Mouse (Mus musculus): ENCODE results near the gene Kazn. TPM values are rescaled to one million over a fixed set of nuclear protein-coding genes. Genes with fewer than 3 reads are reported as not detected.

The Kazn gene
- polyA plus RNA-seq, 1 experiment from 2014 or later: 16.4 TPM

DNA sequence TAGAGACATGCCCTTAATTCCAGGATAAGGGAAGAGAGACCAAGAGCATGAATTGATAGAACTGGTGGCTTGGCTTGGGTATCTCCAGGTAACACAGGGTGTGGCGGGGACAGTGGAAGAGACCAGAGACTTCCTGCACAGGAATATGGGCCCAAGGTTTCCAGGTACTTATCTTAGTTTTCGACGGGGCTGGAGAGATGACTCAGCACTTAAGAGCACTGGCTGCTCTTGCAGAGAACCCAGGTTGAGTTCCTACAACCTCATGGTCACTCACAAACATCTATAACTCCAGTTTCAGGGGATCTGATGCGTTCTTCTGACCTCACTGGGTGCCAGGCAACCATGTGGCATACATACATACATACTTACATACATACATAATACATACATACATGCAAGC is 3.0 kb upstream of the Kazn start:
- Histone ChIP-seq H3K27ac (replicated peaks) (no peak overlapping the region), H3K36me3 (no peaks in the 10 kb centered on the region), H3K9me3 (replicated peaks) (no peaks in the 10 kb centered on the region), H3K9ac (no peak overlapping the region), H3K4me3 (replicated peaks) (no peak overlapping the region), H3K27me3 (no peaks in the 10 kb centered on the region), H3K4me2 (replicated peaks) (no peak overlapping the region), H3K4me1 (peaks cover 40% of the 10 kb centered on the region)
- no peak for ATAC-seq (ENCODE audit: insufficient number of reproducible peaks, low FRiP score, low TSS enrichment, low read depth)
- WGBS: 90% methylated on average over 4 of the region's 4 CpGs

GRCm38 (mm10) chr4:142240874-142241273 is 1.7 kb upstream of the Kazn start:
- Histone ChIP-seq H3K27me3 (no peaks in the 10 kb centered on the region), H3K9ac (no peak overlapping the region), H3K4me1 (peaks cover 43% of the 10 kb centered on the region), H3K36me3 (no peaks in the 10 kb centered on the region), H3K9me3 (replicated peaks) (no peaks in the 10 kb centered on the region), H3K4me3 (replicated peaks) (no peak overlapping the region), H3K4me2 (replicated peaks) (no peak overlapping the region), H3K27ac (replicated peaks) (no peak overlapping the region)
- no peak for ATAC-seq (ENCODE audit: insufficient number of reproducible peaks, low FRiP score, low TSS enrichment, low read depth)
- 35% methylated on average over 5 of the region's 5 CpGs for WGBS

- H3K4me2 ChIP-seq (replicated peaks): peak overlapping the region; percentile 94
- ATAC-seq (ENCODE audit: insufficient number of reproducible peaks, low FRiP score, low TSS enrichment, low read depth): peak; percentile 60; the same call in 1 of the 2 replicates
- no peaks in the 10 kb centered on the region for H3K27me3 ChIP-seq
- H3K9ac ChIP-seq: peak overlapping the region; percentile 74
- peak overlapping the region; percentile 70 for H3K4me3 ChIP-seq (replicated peaks)
- WGBS: under 1% methylated on average over 69 of the region's 69 CpGs
- peak overlapping the region; percentile 85 for H3K27ac ChIP-seq (replicated peaks)
- H3K36me3 ChIP-seq: no peaks in the 10 kb centered on the region
- peaks cover 56% of the 10 kb centered on the region for H3K4me1 ChIP-seq
- no peaks in the 10 kb centered on the region for H3K9me3 ChIP-seq (replicated peaks)
These were observed 538 bp downstream of the Kazn start for GRCm38 (mm10) chr4:142238486-142239239.

- Histone ChIP-seq H3K4me1 (peaks cover 56% of the 10 kb centered on the region), H3K36me3 (no peaks in the 10 kb centered on the region), H3K27me3 (no peaks in the 10 kb centered on the region), H3K9me3 (replicated peaks) (no peaks in the 10 kb centered on the region), H3K4me2 (replicated peaks) (peak overlapping the region; percentile 94), H3K4me3 (replicated peaks) (peak overlapping the region; percentile 70), H3K9ac (peak overlapping the region; percentile 74; the same call in 1 of the 2 replicates), H3K27ac (replicated peaks) (no peak overlapping the region)
- no peak for ATAC-seq (ENCODE audit: insufficient number of reproducible peaks, low FRiP score, low TSS enrichment, low read depth)
- WGBS: 6% methylated on average over 14 of the region's 14 CpGs
These were observed 1.2 kb downstream of the Kazn start for GRCm38 (mm10) chr4:142238041-142238440.

GRCm38 (mm10) chr4:142236681-142237080 is 2.5 kb downstream of the Kazn start:
- no peak overlapping the region for H3K4me3 ChIP-seq (replicated peaks)
- no peak for ATAC-seq (ENCODE audit: insufficient number of reproducible peaks, low FRiP score, low TSS enrichment, low read depth)
- H3K36me3 ChIP-seq: no peaks in the 10 kb centered on the region
- peaks cover 56% of the 10 kb centered on the region for H3K4me1 ChIP-seq
- 72% methylated on average over 4 of the region's 4 CpGs for WGBS
- no peak overlapping the region for H3K9ac ChIP-seq
- H3K4me2 ChIP-seq (replicated peaks): no peak overlapping the region
- H3K9me3 ChIP-seq (replicated peaks): no peaks in the 10 kb centered on the region
- H3K27me3 ChIP-seq: no peaks in the 10 kb centered on the region
- H3K27ac ChIP-seq (replicated peaks): no peak overlapping the region

DNA sequence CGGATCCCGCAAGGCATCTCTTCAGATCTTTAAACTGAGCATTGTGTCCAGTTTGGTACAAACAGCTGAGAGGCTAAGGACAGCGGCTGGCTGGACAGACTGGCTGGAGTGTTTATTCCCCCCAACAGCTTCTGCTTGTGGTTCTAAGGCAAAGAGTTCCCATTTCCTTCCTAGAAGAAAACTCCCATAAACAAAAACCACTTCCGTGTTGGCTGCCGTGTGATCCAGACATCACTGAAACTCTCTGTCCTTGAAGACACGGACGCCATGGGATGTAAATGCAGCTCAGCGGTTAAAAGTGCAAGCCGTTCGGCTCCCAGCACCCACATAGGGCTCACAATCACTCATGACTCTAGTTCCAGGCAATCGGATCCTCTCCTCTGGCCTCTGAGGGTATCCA is 3.8 kb downstream of the Kazn start:
- Histone ChIP-seq H3K27me3 (no peaks in the 10 kb centered on the region), H3K4me2 (replicated peaks) (no peak overlapping the region), H3K9ac (no peak overlapping the region), H3K4me3 (replicated peaks) (no peak overlapping the region), H3K36me3 (no peaks in the 10 kb centered on the region), H3K27ac (replicated peaks) (no peak overlapping the region), H3K9me3 (replicated peaks) (no peaks in the 10 kb centered on the region), H3K4me1 (peaks cover 49% of the 10 kb centered on the region)
- ATAC-seq (ENCODE audit: insufficient number of reproducible peaks, low FRiP score, low TSS enrichment, low read depth): no peak
- 76% methylated on average over 11 of the region's 11 CpGs for WGBS

GRCm38 (mm10) chr4:142234828-142235227 is 4.4 kb downstream of the Kazn start:
- H3K4me3 ChIP-seq (replicated peaks): no peak overlapping the region
- no peak overlapping the region for H3K9ac ChIP-seq
- no peaks in the 10 kb centered on the region for H3K27me3 ChIP-seq
- H3K9me3 ChIP-seq (replicated peaks): no peaks in the 10 kb centered on the region
- no peak overlapping the region for H3K27ac ChIP-seq (replicated peaks)
- H3K4me1 ChIP-seq: peaks cover 44% of the 10 kb centered on the region
- ATAC-seq (ENCODE audit: insufficient number of reproducible peaks, low FRiP score, low TSS enrichment, low read depth): no peak
- no peaks in the 10 kb centered on the region for H3K36me3 ChIP-seq
- H3K4me2 ChIP-seq (replicated peaks): no peak overlapping the region
- 61% methylated on average over 9 of the region's 9 CpGs for WGBS

- no peaks in the 10 kb centered on the region for H3K36me3 ChIP-seq
- no peak overlapping the region for H3K4me2 ChIP-seq (replicated peaks)
- H3K4me3 ChIP-seq (replicated peaks): no peak overlapping the region
- no peak overlapping the region for H3K9ac ChIP-seq
- peak; percentile 22; the same call in 1 of the 2 replicates for ATAC-seq (ENCODE audit: insufficient number of reproducible peaks, low FRiP score, low TSS enrichment, low read depth)
- no peaks in the 10 kb centered on the region for H3K27me3 ChIP-seq
- peaks cover 48% of the 10 kb centered on the region for H3K4me1 ChIP-seq
- H3K27ac ChIP-seq (replicated peaks): peak overlapping the region; percentile 82
- H3K9me3 ChIP-seq (replicated peaks): no peaks in the 10 kb centered on the region
- WGBS: 26% methylated on average over 13 of the region's 13 CpGs
These were observed 10.2 kb downstream of the Kazn start for GRCm38 (mm10) chr4:142228821-142229575.

DNA sequence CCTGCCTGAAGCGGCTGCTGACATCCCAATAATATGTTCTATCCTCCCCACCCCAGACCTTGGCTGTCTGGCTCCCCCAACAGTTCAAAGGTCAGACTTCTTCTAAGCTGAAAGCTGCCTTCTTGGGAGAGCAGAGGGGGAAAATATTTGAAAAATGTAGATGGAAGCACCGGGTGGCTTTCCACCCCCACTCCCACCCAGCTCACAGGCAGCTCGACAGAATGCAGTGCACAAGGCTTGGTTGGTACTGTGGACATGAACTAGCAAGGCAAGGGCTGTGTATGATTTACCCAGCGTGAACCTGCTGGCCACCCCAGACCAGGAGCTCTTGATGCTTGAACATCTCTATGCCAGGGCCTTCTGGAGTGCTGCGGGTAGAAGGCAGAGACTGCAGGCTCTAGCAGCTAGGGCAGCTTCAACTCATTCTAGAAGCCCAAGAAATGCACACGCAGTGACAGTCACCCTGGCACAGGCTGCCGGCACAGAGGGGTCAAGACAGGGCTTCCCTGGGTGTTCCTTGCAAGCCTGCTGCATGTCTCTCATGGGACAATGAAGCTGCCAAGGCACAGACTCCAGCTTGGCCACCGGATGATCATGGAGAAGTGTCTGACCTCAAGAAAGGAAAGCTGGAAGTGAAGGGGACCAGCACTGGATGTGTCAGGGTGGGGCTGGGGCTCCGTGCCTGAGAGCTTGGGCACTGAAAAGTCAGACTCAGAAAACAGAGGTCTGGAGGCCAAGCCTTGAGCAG is 15.1 kb downstream of the Kazn start:
- H3K4me1 ChIP-seq: peaks cover 80% of the 10 kb centered on the region
- ATAC-seq (ENCODE audit: insufficient number of reproducible peaks, low FRiP score, low TSS enrichment, low read depth): no peak
- peak overlapping the region; percentile 34; the same call in 1 of the 2 replicates for H3K27ac ChIP-seq (replicated peaks)
- H3K27me3 ChIP-seq: no peaks in the 10 kb centered on the region
- H3K4me2 ChIP-seq (replicated peaks): no peak overlapping the region
- H3K4me3 ChIP-seq (replicated peaks): no peak overlapping the region
- H3K9ac ChIP-seq: no peak overlapping the region
- H3K36me3 ChIP-seq: no peaks in the 10 kb centered on the region
- H3K9me3 ChIP-seq (replicated peaks): no peaks in the 10 kb centered on the region
- 53% methylated on average over 9 of the region's 9 CpGs for WGBS

GRCm38 (mm10) chr4:142222385-142222784 is 16.8 kb downstream of the Kazn start:
- no peak for ATAC-seq (ENCODE audit: insufficient number of reproducible peaks, low FRiP score, low TSS enrichment, low read depth)

DNA sequence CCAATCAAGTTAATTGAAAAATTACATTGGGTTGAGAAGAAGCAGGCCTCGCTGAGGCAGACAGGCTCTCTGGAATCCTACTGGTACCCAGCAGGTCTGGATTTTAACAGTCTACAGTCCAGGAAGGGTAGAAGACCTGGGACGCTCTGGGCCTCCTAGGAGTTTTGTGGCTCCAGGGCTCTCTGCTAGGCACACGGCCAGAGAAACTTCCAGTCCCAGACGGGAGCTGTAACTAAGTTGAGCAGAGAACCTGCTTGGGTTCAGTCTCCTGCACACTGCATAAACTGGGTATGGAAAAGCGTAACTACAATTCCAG is 17.5 kb downstream of the Kazn start:
- 16% methylated on average over 5 of the region's 5 CpGs for WGBS
- Histone ChIP-seq H3K27ac (replicated peaks) (peak overlapping the region; percentile 82), H3K9me3 (replicated peaks) (no peaks in the 10 kb centered on the region), H3K4me1 (peaks cover 67% of the 10 kb centered on the region), H3K36me3 (no peaks in the 10 kb centered on the region), H3K4me3 (replicated peaks) (no peak overlapping the region), H3K27me3 (no peaks in the 10 kb centered on the region), H3K9ac (no peak overlapping the region), H3K4me2 (replicated peaks) (peak overlapping the region; percentile 24; the same call in 1 of the 2 replicates)
- no peak for ATAC-seq (ENCODE audit: insufficient number of reproducible peaks, low FRiP score, low TSS enrichment, low read depth)

More at GRCm38 (mm10) chr4:142222385-142222784, 16.8 kb downstream of the Kazn start:
- Histone ChIP-seq H3K27ac (replicated peaks) (peak overlapping the region; percentile 82), H3K4me1 (peaks cover 70% of the 10 kb centered on the region), H3K4me3 (replicated peaks) (no peak overlapping the region), H3K36me3 (no peaks in the 10 kb centered on the region), H3K9me3 (replicated peaks) (no peaks in the 10 kb centered on the region), H3K27me3 (no peaks in the 10 kb centered on the region), H3K9ac (no peak overlapping the region), H3K4me2 (replicated peaks) (no peak overlapping the region)
- WGBS: 74% methylated on average over 1 of the region's 1 CpGs
